Mouse (Mus musculus) activated CD4-positive, CD25-positive, alpha-beta regulatory T cell (primary cell): ENCODE results near the gene Emd. TPM values are rescaled to one million over a fixed set of nuclear protein-coding genes. Genes with fewer than 3 reads are reported as not detected.

ENCODE experiments used
- polyA plus RNA-seq, 2 experiments: library from polyadenylated mRNA; unstranded; fragments of 100-300 nt; shearing (Covaris generic); gene quantifications; one replicate each; pipeline ENCODE4 v1.2.1; 2017

Gene Emd
- 10 to 100 TPM; 69.5 to 74.3 TPM for polyA plus RNA-seq

DNA sequence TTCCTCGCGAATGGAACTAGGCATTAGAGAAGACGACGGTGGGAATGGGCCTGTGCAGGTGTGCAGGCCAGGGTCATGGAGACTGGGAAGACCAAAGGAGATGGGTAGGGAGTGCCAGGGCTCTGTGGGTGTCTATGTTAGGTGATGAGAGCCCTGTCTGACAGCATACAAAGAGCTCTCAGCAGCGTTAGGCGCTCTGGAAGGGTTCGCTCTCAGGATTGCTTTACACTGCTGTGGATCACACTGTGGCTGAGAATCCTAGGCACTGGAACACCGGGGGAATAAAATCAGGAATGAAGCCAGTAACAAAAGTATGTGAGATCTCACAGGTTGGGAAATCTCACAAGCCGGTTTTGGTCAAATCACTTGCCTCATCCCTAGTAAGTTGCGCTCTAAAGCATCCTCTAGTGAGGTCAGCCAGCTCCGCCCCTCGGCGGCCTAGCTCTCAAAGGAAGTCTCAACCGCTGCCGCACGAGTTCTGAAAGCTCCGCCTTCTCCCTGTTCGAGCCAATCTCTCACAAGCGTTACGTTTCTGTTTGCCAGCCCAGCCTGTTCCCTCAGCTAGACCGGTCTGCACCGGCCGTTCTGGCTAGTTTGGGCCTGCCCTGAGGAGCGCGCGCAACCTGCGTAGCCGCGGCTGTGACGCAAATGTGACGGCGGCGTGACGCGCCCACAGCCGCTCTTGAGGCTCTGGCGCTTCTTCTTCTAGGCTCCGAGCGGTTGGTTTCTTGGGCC, at the start of gene Emd:
Emd (plus strand) TSS at position 535 of the 735 bp plus-strand sequence.

DNA sequence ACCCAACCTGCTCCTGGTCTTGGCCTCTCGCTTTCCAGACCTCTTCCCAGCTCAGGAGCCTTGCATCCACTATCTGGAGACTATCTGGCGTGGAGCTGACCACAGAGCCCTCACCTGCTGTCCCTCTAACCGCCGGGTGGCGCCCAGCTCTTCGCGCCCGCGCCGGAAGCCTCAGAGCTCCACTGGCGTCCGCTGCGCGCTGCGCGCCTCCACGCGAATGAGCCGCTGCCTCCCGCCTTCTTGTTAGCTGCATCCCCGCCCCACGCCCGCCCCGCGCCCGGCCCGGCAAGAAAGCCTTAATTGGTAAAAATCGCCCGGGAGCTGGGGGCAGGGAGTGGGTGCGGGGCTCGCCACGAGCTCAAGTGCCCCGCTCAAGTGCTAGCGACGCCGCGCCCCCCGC, 4.9 kb upstream of the Emd start, which contains the start of gene Flna:
Flna (minus strand) TSS at position 206 of the 400 bp plus-strand sequence.

DNA sequence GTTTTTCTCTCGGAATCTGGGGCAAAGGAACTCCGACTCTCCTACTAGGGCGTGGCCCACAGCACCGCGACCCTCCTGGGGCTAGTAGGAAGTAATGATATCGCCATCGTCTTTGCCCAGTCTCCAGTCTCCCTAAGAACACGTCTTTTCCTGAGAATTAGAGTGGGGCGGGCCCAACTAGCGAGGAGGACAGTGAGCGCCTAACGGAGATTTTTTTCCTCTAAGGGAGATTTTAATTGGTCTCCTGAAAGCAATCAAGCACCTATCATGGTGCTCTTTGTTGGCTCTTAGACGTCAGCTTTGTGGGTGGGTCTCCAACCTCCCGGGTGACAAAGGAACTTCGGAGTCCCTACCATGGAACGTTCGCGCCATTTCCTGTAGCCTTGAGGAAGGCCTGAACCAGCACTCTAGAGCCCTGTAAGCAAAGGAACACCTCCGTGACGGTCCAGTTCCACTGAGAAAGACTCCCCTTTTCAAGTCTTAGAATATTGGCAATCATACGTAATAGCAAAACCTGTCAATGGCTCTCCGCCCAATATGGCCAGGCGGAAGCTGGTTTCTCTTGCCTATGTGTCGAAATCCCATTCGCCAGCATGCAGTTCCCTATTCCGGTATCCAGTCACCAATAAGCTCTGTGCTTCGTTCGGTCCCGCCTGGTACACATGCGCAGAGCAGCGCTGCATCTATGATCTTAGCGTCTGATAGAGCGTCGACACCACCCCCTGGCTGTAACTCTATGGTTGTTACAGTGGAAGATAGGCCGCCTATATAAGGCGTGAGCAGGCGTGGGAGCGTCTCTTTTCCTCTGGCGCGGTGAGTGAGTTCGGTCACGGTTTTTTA, 15.8 kb downstream of the Emd start, which contains the start of gene Rpl10:
Rpl10 (plus strand) TSS at position 751 of the 840 bp plus-strand sequence.

DNA sequence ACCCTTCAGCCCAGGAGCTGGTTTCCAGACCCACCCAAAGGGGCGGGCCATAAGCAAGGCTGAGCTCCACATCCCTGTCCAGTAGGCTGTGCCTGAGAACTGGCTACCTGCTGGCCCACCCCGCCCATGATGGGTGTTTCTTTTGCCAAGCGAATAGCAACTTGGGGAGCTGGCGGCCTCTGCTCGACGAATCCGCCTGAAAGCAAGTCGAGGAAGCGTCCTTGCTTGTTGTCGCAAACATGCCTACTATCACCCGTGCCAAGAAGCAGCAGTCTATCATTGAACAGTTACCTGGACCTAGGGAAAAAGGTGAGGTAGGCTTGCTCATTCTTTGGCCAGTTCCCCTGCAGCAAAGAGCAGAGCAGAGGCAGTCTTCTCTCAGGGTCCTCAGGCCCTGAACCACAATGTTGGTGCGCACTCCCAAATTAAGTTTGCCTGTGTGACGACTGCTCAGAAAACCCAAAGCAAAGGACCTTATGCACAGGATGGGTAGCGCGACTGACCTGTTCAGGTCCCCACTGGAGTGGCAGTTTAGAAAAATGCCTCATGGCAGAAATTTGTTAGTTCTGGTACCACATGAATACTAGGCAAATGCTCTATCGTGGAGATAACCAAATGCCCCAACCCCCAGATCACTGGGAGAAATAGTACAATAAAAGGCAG, 27.4 kb downstream of the Emd start, which contains the start of the genes Taz and Dnase1l1:
Taz (plus strand) TSS at position 181 of the 663 bp plus-strand sequence.
Dnase1l1 (minus strand) TSS at position 606 of the 663 bp plus-strand sequence.

DNA sequence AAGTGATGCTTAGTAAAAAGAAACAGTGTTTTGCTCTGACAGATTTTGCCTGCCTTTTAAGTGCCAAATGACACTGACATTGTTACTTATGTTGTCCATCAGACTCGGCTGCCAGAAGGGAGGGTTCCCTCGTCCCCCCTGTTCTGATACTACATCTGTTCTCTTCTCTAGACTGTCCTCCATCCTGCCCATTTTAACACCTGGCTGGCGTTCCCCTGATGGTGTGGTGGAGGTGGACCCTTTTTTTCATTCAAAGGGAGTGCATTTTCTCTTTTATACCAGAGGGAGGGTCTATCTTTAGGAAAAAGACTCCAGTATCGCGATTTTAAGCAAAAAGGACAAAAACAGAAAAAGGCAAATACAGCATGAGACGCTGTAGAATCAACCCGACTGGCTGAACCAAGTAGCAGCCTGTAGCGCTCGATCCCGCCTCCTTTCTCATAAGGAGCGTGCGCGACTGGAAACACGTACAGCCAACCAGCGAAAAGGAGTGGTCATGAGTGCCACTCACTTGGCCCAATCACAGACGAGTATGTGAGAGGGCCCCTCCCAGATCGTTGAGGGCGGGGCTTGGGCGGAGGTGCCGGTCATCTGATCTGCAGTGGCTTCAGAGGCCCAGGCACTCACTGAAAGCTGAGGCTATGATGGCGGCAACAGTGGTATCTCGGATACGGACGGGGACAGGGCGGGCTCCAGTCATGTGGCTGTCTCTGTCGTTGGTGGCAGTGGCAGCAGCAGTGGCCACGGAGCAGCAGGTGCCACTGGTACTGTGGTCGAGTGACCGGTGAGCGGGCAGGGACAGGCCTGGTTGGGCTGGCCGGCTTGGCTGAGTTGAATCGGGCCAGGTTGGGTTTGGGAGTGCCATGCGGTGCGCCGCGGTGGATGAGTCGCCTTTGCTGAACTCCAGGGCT, 42.3 kb downstream of the Emd start, which contains the start of gene Atp6ap1:
Atp6ap1 (plus strand) TSS at position 560 of the 911 bp plus-strand sequence.

DNA sequence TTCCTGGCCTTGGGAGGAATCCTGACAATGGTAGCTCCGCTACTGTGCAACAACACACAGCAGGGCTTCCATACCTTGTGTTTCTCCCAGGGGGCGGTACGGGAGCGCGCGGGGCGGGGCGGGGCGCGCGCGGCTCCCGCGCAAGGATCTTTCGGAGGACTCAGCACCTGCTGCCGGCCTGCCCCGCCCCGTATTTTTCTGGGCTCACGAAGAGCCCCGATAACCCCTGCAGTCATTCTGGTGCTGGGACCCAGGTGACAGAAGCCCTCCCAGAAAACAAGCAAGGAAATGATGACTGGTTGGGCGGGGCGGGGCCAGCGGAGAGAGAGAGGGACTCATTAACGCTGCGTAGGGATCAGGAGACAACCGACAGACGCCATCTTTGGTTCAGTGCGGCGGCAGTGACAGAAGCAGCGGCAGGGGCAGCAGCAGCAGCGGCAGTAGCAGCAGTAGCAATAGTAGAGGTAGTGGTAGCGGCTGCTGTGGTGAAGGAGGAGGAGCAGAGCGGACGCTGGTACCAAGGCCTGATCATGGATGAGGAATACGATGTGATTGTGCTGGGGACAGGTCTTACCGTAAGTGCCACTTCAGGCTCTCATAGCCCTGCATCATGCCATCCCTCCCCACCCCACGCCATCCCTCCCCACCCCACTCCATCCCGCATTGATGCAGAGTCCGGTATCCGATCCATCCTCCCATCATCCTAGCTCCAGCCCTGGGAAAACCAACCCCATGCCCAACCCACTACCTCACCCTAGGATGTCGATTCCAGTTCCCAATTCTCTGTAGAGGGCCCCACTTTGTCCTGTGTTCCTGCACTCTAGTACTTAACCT, 50.6 kb downstream of the Emd start, which contains the start of gene Gdi1:
Gdi1 (plus strand) TSS at position 132 of the 834 bp plus-strand sequence.

Other genes starting within 250 kb of the Emd start
- 100 to 1,000 TPM; 147 to 160 TPM for gene Irak1, start 230.8 kb upstream of the Emd start, polyA plus RNA-seq
- gene Opn1mw, start 127.2 kb upstream of the Emd start, polyA plus RNA-seq: not detected
- 10 to 100 TPM; 27.2 to 34.9 TPM for gene Mecp2, start 119.3 kb upstream of the Emd start, polyA plus RNA-seq
- not detected for gene Tex28, start 86.8 kb upstream of the Emd start, polyA plus RNA-seq
- 1 to 10 TPM; 1.6 to 5.7 TPM for gene Tktl1, start 77.4 kb upstream of the Emd start, polyA plus RNA-seq
- 100 to 1,000 TPM; 127 to 290 TPM for gene Flna, start 4.9 kb upstream of the Emd start, polyA plus RNA-seq
- gene Rpl10, start 16.1 kb downstream of the Emd start, polyA plus RNA-seq: 10 to 100 TPM; 31.8 to 59.8 TPM
- 100 to 1,000 TPM; 107 to 144 TPM for gene Taz, start 27.2 kb downstream of the Emd start, polyA plus RNA-seq
- 10 to 100 TPM; 17.9 to 18.4 TPM for gene Dnase1l1, start 27.6 kb downstream of the Emd start, polyA plus RNA-seq
- gene Atp6ap1, start 42.4 kb downstream of the Emd start, polyA plus RNA-seq: 100 to 1,000 TPM; 143 to 153 TPM
- gene Gdi1, start 50.3 kb downstream of the Emd start, polyA plus RNA-seq: 100 to 1,000 TPM; 223 to 256 TPM
- 10 to 100 TPM; 67.2 to 91.4 TPM for gene Fam50a, start 58.3 kb downstream of the Emd start, polyA plus RNA-seq
- gene Plxna3, start 74.4 kb downstream of the Emd start, polyA plus RNA-seq: 1 to 10 TPM; 2.0 to 3.2 TPM
- 10 to 100 TPM; 54.4 to 73.1 TPM for gene Lage3, start 98.9 kb downstream of the Emd start, polyA plus RNA-seq
- 10 to 100 TPM; 50.8 to 64.5 TPM for gene Ubl4a, start 118.5 kb downstream of the Emd start, polyA plus RNA-seq
- gene Slc10a3, start 118.7 kb downstream of the Emd start, polyA plus RNA-seq: 10 to 100 TPM; 27.8 to 37.9 TPM
- gene Fam3a, start 138.6 kb downstream of the Emd start, polyA plus RNA-seq: 10 to 100 TPM; 30.1 to 32.3 TPM
- 10 to 100 TPM; 28.4 to 37.6 TPM for gene Ikbkg, start 138.6 kb downstream of the Emd start, polyA plus RNA-seq
- gene G6pdx, start 174.5 kb downstream of the Emd start, polyA plus RNA-seq: 10 to 100 TPM; 57.8 to 74.7 TPM
- gene Gm6880, start 226.7 kb downstream of the Emd start, polyA plus RNA-seq: not detected